In the genomic region with DNA sequence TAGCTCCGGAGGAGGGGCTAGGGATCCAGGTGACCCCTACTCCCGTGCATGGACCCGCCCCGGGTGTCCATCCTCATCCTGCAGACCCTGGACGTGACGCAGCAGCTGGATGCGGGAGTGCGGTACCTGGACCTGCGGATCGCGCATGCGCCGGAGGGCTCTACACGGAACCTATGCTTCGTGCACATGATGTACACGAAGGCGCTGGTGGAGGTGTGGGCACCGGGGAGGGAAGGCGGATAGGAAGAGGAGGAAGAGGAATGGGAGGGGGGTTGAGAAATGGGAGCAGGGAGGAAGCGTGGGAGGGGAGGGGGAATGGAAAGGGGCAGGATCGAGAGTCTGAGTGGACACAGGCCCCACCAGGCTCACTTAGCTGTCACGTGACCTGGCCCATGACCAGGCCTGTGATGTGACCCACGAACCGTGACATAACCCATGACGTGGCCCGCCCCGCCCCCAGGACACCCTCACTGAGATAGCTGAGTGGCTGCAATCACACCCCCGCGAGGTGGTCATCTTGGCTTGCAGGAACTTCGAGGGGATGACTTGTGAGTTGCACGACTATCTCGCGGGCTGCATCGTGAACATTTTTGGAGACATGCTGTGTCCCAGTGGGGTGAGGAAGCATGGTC, we compare ENCODE assay signal across 8 mouse cellular contexts. TPM values are rescaled to one million over a fixed set of nuclear protein-coding genes. Genes with fewer than 3 reads are reported as not detected.
DNase-seq lines count a peak whose midpoint lies in the region; ATAC-seq lines count a peak whose summit lies in the region.

No protein-coding gene starts in this region.

- DNase-seq in spleen, adult 18-20 months, result peak; percentile 32 to 39
- no peak for DNase-seq in spleen, postnatal 14 days (ENCODE audit: low spot score in 2 of 2)
- peak; percentile 49 to 60 for DNase-seq in cerebellum, postnatal 36 days
- peak; percentile 61 for DNase-seq in kidney, postnatal 14 days
- DNase-seq in liver, embryonic 13.5 days, result peak; percentile 50
- peak; percentile 65 for DNase-seq in thymus, postnatal 4 days

- H3K36me3 ChIP-seq in heart, embryonic 13.5 days, result peaks cover 45% of the 10 kb centered on the region
- peaks cover 45% of the 10 kb centered on the region for H3K36me3 ChIP-seq in liver, embryonic 13.5 days
- H3K36me3 ChIP-seq in neural tube, embryonic 15.5 days, result peaks cover 42% of the 10 kb centered on the region

- H3K4me3 ChIP-seq in heart, embryonic 13.5 days, result peak overlapping the region; percentile 44
- H3K4me3 ChIP-seq in liver, embryonic 13.5 days (replicated peaks), result peak overlapping the region; percentile 39
- peak overlapping the region; percentile 44 for H3K4me3 ChIP-seq in neural tube, embryonic 15.5 days (replicated peaks)

- H3K27me3 ChIP-seq in heart, embryonic 13.5 days (replicated peaks), result peaks cover 29% of the 10 kb centered on the region
- H3K27me3 ChIP-seq in liver, embryonic 13.5 days, result peaks cover 24% of the 10 kb centered on the region
- no peaks in the 10 kb centered on the region for H3K27me3 ChIP-seq in neural tube, embryonic 15.5 days (replicated peaks)

- ATAC-seq in heart, embryonic 13.5 days (ENCODE audit: extremely low read depth, insufficient number of reproducible peaks, low FRiP score, low TSS enrichment), result peak; percentile 39; the same call in 1 of the 2 replicates
- ATAC-seq in liver, embryonic 13.5 days (ENCODE audit: low read depth), result peak; percentile 13
- peak; percentile 72 for ATAC-seq in neural tube, embryonic 15.5 days (ENCODE audit: low FRiP score)

- peaks cover 32% of the 10 kb centered on the region for H3K4me1 ChIP-seq in heart, embryonic 13.5 days
- peaks cover 36% of the 10 kb centered on the region for H3K4me1 ChIP-seq in liver, embryonic 13.5 days (replicated peaks)
- H3K4me1 ChIP-seq in neural tube, embryonic 15.5 days, result peaks cover 37% of the 10 kb centered on the region

- 9% methylated on average over 34 of the region's 34 CpGs for WGBS in heart, embryonic 13.5 days
- 16% methylated on average over 33 of the region's 34 CpGs for WGBS in liver, embryonic 13.5 days (ENCODE audit: insufficient replicate concordance)
- WGBS in neural tube, embryonic 15.5 days, result 23% methylated on average over 34 of the region's 34 CpGs

- H3K27ac ChIP-seq in heart, embryonic 13.5 days (replicated peaks), result no peak overlapping the region
- no peak overlapping the region for H3K27ac ChIP-seq in liver, embryonic 13.5 days
- H3K27ac ChIP-seq in neural tube, embryonic 15.5 days (replicated peaks), result peak overlapping the region; percentile 18; the same call in 1 of the 2 replicates

- peak overlapping the region; percentile 67 for H3K9ac ChIP-seq in heart, embryonic 13.5 days
- no peak overlapping the region for H3K9ac ChIP-seq in liver, embryonic 13.5 days
- H3K9ac ChIP-seq in neural tube, embryonic 15.5 days (replicated peaks), result peak overlapping the region; percentile 50

- H3K9me3 ChIP-seq in heart, embryonic 13.5 days, result no peaks in the 10 kb centered on the region
- no peaks in the 10 kb centered on the region for H3K9me3 ChIP-seq in liver, embryonic 13.5 days (replicated peaks)
- no peaks in the 10 kb centered on the region for H3K9me3 ChIP-seq in neural tube, embryonic 15.5 days (replicated peaks)

- peak overlapping the region; percentile 84 for H3K4me2 ChIP-seq in heart, embryonic 13.5 days
- peak overlapping the region; percentile 66 for H3K4me2 ChIP-seq in liver, embryonic 13.5 days
- peak overlapping the region; percentile 86 for H3K4me2 ChIP-seq in neural tube, embryonic 15.5 days

RNA-seq across cellular contexts. Expression of a gene that starts 2.1 kb away (rescaled TPM):
- polyA plus RNA-seq in heart, embryonic 13.5 days (2015; fragmentation: Nextera tagmentation; extraction: Ambion mirVana), result 0.94 and 1.1 TPM in 2 replicates
- 0.25 and 0.36 TPM in 2 replicates for polyA plus RNA-seq in liver, embryonic 13.5 days (2015; fragmentation: Nextera tagmentation; extraction: Ambion mirVana)
- 6.4 and 7.5 TPM in 2 replicates for polyA plus RNA-seq in neural tube, embryonic 15.5 days (2015; fragmentation: Nextera tagmentation; extraction: Ambion mirVana)

RNA-seq across cellular contexts. Expression of a gene that starts 6.2 kb away (rescaled TPM):
- 21.1 and 23.1 TPM in 2 replicates for polyA plus RNA-seq in heart, embryonic 13.5 days (2015; fragmentation: Nextera tagmentation; extraction: Ambion mirVana)
- polyA plus RNA-seq in liver, embryonic 13.5 days (2015; fragmentation: Nextera tagmentation; extraction: Ambion mirVana), result 9.5 and 10.0 TPM in 2 replicates
- 59.2 and 68.3 TPM in 2 replicates for polyA plus RNA-seq in neural tube, embryonic 15.5 days (2015; fragmentation: Nextera tagmentation; extraction: Ambion mirVana)

RNA-seq across cellular contexts. Expression of a gene that starts 7.6 kb away (rescaled TPM):
- 0.47 and 0.82 TPM in 2 replicates for polyA plus RNA-seq in heart, embryonic 13.5 days (2015; fragmentation: Nextera tagmentation; extraction: Ambion mirVana)
- polyA plus RNA-seq in liver, embryonic 13.5 days (2015; fragmentation: Nextera tagmentation; extraction: Ambion mirVana), result 1.1 and 1.6 TPM in 2 replicates
- polyA plus RNA-seq in neural tube, embryonic 15.5 days (2015; fragmentation: Nextera tagmentation; extraction: Ambion mirVana), result 0.44 and 0.92 TPM in 2 replicates

RNA-seq across cellular contexts. Expression of a gene that starts 8.1 kb away (rescaled TPM):
- polyA plus RNA-seq in heart, embryonic 13.5 days (2015; fragmentation: Nextera tagmentation; extraction: Ambion mirVana), result 2.4 and 3.3 TPM in 2 replicates
- 1.3 and 1.7 TPM in 2 replicates for polyA plus RNA-seq in liver, embryonic 13.5 days (2015; fragmentation: Nextera tagmentation; extraction: Ambion mirVana)
- 13.0 and 13.6 TPM in 2 replicates for polyA plus RNA-seq in neural tube, embryonic 15.5 days (2015; fragmentation: Nextera tagmentation; extraction: Ambion mirVana)

RNA-seq across cellular contexts. Expression of a gene that starts 29.5 kb away (rescaled TPM):
- polyA plus RNA-seq in heart, embryonic 13.5 days (2015; fragmentation: Nextera tagmentation; extraction: Ambion mirVana), result 2.5 and 3.4 TPM in 2 replicates
- polyA plus RNA-seq in liver, embryonic 13.5 days (2015; fragmentation: Nextera tagmentation; extraction: Ambion mirVana), result 1.4 and 1.5 TPM in 2 replicates
- 3.2 and 4.6 TPM in 2 replicates for polyA plus RNA-seq in neural tube, embryonic 15.5 days (2015; fragmentation: Nextera tagmentation; extraction: Ambion mirVana)

Comparison
In these comparisons a context has a peak if more than half of its experiments do, and no peak if none do; other contexts are left out.
1. DNase-seq: peak in spleen, adult 18-20 months (2 of 2), cerebellum, postnatal 36 days (2 of 2), kidney, postnatal 14 days (single experiment), liver, embryonic 13.5 days (single experiment) and thymus, postnatal 4 days (single experiment); none in spleen, postnatal 14 days (0 of 2).
2. ATAC-seq: peak in every context shown above with its lines; median percentile 72 in neural tube, embryonic 15.5 days; 39 in heart, embryonic 13.5 days; 13 in liver, embryonic 13.5 days.
3. Peak in every context shown above with its lines, with median percentiles within 50 percentile points of each other: H3K4me2 ChIP-seq and H3K4me3 ChIP-seq.